Mouse (Mus musculus) cerebellum, adult 9-10 months (tissue): ENCODE results near the gene Mrpl48.

Experiments used
- DNase-seq: peaks from one replicate; pipeline ENCODE4 v3.0.0; 2022

Mrpl48 gene

GRCm38 (mm10) chr7:100608130-100608741 is at the start of gene Mrpl48:
Mrpl48 (minus strand) TSS chr7:100608301.
- DNase-seq, result peak; percentile 74

GRCm38 (mm10) chr7:100656739-100657138 is 48.6 kb upstream of the Mrpl48 start:
- no peak for DNase-seq

- no peak for DNase-seq
Observed at GRCm38 (mm10) chr7:100654441-100654840, 46.3 kb upstream of the Mrpl48 start.

GRCm38 (mm10) chr7:100653480-100654266 is 45.6 kb upstream of the Mrpl48 start:
- no peak for DNase-seq

- no peak for DNase-seq
Observed at GRCm38 (mm10) chr7:100651011-100651410, 42.9 kb upstream of the Mrpl48 start.

- no peak for DNase-seq
Observed at GRCm38 (mm10) chr7:100650421-100650820, 42.3 kb upstream of the Mrpl48 start.

- no peak for DNase-seq
Observed at GRCm38 (mm10) chr7:100649826-100650225, 41.7 kb upstream of the Mrpl48 start.

GRCm38 (mm10) chr7:100649095-100649494 is 41.0 kb upstream of the Mrpl48 start:
- DNase-seq, result no peak

- DNase-seq, result peak; percentile 67
Observed at GRCm38 (mm10) chr7:100645147-100645546, 37.0 kb upstream of the Mrpl48 start.

- DNase-seq, result no peak
Observed at GRCm38 (mm10) chr7:100642413-100642812, 34.3 kb upstream of the Mrpl48 start.

GRCm38 (mm10) chr7:100637657-100638056 is 29.6 kb upstream of the Mrpl48 start:
- DNase-seq, result no peak

GRCm38 (mm10) chr7:100624538-100624937 is 16.4 kb upstream of the Mrpl48 start:
- DNase-seq, result no peak

GRCm38 (mm10) chr7:100622277-100622676 is 14.2 kb upstream of the Mrpl48 start:
- DNase-seq, result no peak

GRCm38 (mm10) chr7:100616121-100616857 is 8.2 kb upstream of the Mrpl48 start:
- no peak for DNase-seq

- DNase-seq, result no peak
Observed at GRCm38 (mm10) chr7:100608910-100609309, 809 bp upstream of the Mrpl48 start.

- peak; percentile 98 for DNase-seq
Observed at GRCm38 (mm10) chr7:100607214-100608129, 629 bp downstream of the Mrpl48 start, which contains the start of gene Rab6a. Rab6a (plus strand) TSS chr7:100607410.

- no peak for DNase-seq
Observed at GRCm38 (mm10) chr7:100600211-100600610, 7.9 kb downstream of the Mrpl48 start.

GRCm38 (mm10) chr7:100593349-100593748 is 14.8 kb downstream of the Mrpl48 start:
- DNase-seq, result no peak

- DNase-seq, result no peak
Observed at GRCm38 (mm10) chr7:100591522-100591852, 16.6 kb downstream of the Mrpl48 start.

- peak; percentile 88 for DNase-seq
Observed at GRCm38 (mm10) chr7:100590845-100591521, 17.1 kb downstream of the Mrpl48 start.

GRCm38 (mm10) chr7:100590504-100590844 is 17.6 kb downstream of the Mrpl48 start:
- DNase-seq, result no peak

- no peak for DNase-seq
Observed at GRCm38 (mm10) chr7:100589816-100590215, 18.3 kb downstream of the Mrpl48 start.
